Mouse (Mus musculus) liver, embryonic 15.5 days (tissue): Measurements from ENCODE around the gene Bpifa1. TPM values are rescaled to one million over a fixed set of nuclear protein-coding genes. Genes with fewer than 3 reads are reported as not detected.

Experiments used
- ATAC-seq: fragments of 200-750 bp; cut with Nextera tagmentation; 2 replicates; pipeline ENCODE4 v1.8.0; 2017; ENCODE audit warnings: moderate number of reproducible peaks, mild to moderate bottlenecking, moderate library complexity; ENCODE audit not compliant: insufficient read depth
- H3K27ac ChIP-seq: fragments of 300-500 bp; sonication (generic); replicated peaks from 2 replicates; pipeline ENCODE4 v1.5.1; 2015; ENCODE audit warnings: mild to moderate bottlenecking, inconsistent platforms
- H3K27me3 ChIP-seq: fragments of 300-500 bp; sonication (generic); 2 replicates; pipeline ENCODE4 v1.6.1; 2015; ENCODE audit warnings: mild to moderate bottlenecking, inconsistent platforms
- H3K36me3 ChIP-seq: fragments of 300-500 bp; sonication (generic); replicated peaks from 2 replicates; pipeline ENCODE4 v1.6.1; 2015; ENCODE audit warnings: moderate library complexity, mild to moderate bottlenecking, inconsistent platforms
- H3K4me1 ChIP-seq: fragments of 300-500 bp; sonication (generic); replicated peaks from 2 replicates; pipeline ENCODE4 v1.6.1; 2015; ENCODE audit warnings: inconsistent platforms
- H3K4me2 ChIP-seq: fragments of 300-500 bp; sonication (generic); 2 replicates; pipeline ENCODE4 v1.6.1; 2015; ENCODE audit warnings: moderate library complexity, mild to moderate bottlenecking, inconsistent platforms
- H3K4me3 ChIP-seq: fragments of 300-500 bp; sonication (generic); replicated peaks from 2 replicates; pipeline ENCODE4 v1.5.1; 2015; ENCODE audit warnings: mild to moderate bottlenecking, inconsistent platforms
- H3K9ac ChIP-seq: fragments of 300-500 bp; sonication (generic); 2 replicates; pipeline ENCODE4 v1.6.1; 2015; ENCODE audit warnings: moderate library complexity, mild to moderate bottlenecking, inconsistent platforms
- H3K9me3 ChIP-seq: fragments of 300-500 bp; sonication (generic); replicated peaks from 2 replicates; pipeline ENCODE4 v1.6.1; 2016; ENCODE audit warnings: inconsistent platforms
- WGBS: fragments of 180-500 bp; shearing (Covaris S2); methylation state at CpG from one replicate; pipeline ENCODE4 v1.1.7; 2015; ENCODE audit warnings: mixed read lengths; ENCODE audit not compliant: insufficient replicate concordance; 5-methylcytosine and 5-hydroxymethylcytosine counted together
- polyA plus RNA-seq: library from polyadenylated mRNA; unstranded; fragments of >200 nt; fragmentation: Nextera tagmentation; extraction: Ambion mirVana; gene quantifications from 2 replicates; pipeline ENCODE4 v1.2.1, GENCODE M21; 2015

Gene Bpifa1
- not detected in 2 replicates for polyA plus RNA-seq

DNA sequence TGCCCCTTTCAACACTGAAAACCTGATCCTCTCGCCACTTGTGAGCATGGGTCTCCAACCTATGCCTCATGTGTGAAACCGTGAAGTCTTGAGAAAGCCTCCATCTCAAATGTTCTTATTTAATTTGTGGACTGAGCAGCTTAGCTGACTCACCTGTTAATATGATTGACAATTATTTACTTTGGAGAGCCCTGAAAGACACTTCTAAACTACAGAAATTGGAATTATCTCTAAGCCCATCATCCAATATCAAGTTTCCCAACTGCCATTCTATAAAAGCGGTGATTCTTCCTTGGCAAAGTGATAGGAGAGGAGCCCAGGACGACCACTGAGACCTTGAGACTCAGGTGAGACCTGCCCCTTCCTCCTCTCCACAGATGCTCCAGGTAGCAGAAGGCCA lies at the start of gene Bpifa1:
Bpifa1 (plus strand) TSS at position 301 of the 400 bp plus-strand sequence.
- Histone ChIP-seq H3K27ac (no peak within 1 kb of the TSS), H3K4me1 (no peaks in the 10 kb centered on the region), H3K4me3 (no peak within 1 kb of the TSS), H3K9me3 (no peaks in the 10 kb centered on the region), H3K36me3 (no peaks in the 10 kb centered on the region), H3K27me3 (no peaks in the 10 kb centered on the region), H3K9ac (no peak within 1 kb of the TSS), H3K4me2 (no peak within 1 kb of the TSS)
- ATAC-seq = no peak
- WGBS = 54% methylated on average over 4 of the region's 4 CpGs

DNA sequence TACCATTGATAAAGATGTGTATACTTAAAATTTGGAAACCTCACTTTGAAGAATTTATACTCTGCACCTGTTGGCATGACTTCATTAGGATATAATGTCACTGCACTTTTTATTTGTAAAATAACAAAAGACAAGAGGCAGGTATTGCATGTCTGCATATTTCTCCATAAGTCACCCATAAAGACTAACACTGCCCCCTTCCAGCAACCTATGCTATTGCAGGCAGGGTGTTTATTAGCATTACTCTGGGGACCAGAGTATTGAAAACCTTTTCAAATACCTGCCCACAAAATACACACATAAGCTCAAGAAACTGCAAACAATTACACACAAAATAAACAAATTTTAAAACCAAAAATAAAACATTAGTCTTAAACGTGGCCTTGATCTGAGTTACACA lies 44.9 kb upstream of the Bpifa1 start:
- H3K4me3 ChIP-seq = no peak overlapping the region
- H3K27ac ChIP-seq = no peak overlapping the region
- H3K27me3 ChIP-seq = no peaks in the 10 kb centered on the region
- no peak overlapping the region for H3K4me2 ChIP-seq
- no peaks in the 10 kb centered on the region for H3K36me3 ChIP-seq
- H3K4me1 ChIP-seq = no peaks in the 10 kb centered on the region
- ATAC-seq = no peak
- no peak overlapping the region for H3K9ac ChIP-seq
- no peaks in the 10 kb centered on the region for H3K9me3 ChIP-seq
- WGBS = 31% methylated on average over 1 of the region's 1 CpGs

DNA sequence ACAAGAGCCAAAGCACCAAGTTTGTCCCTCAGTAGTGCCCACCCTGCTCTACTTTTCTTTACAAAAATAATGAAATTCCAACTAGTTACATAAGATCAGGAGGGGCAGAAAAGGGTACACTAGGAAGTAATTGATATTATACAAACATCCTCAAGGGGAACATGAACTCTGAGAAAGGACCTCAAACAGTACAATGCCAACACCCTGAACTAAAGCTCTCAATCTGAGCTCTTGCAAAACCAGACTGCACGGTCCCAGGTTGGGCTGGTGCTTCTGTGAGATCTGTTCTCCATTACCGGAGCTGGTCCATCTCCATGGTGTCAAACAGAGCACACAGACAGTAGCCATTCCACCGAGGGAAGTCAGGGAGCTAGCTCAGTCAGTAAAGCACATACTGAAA lies 25.3 kb upstream of the Bpifa1 start:
- no peaks in the 10 kb centered on the region for H3K27me3 ChIP-seq

DNA sequence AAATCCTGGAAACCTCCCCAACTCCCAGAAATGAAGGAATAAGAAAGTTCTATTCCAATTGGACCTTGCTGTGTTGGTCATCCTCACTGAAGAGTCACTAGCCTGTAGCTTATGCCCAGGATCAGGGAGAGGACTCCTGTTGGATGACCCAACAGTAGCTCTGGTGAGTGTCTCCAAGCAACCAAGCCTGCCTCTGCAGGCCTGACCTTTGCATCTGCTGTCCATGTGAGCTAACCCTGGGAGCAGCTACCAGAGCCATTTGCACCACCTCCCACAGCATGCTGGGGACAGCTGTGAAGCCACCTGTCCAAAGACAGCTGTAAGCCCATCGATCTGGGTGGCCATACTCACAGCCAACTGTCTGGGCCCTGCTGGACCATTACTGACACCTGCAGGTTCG lies 12.6 kb upstream of the Bpifa1 start, which contains the start of gene Bpifa3:
Bpifa3 (plus strand) TSS at position 217 of the 400 bp plus-strand sequence.
- Histone ChIP-seq H3K36me3 (no peaks in the 10 kb centered on the region), H3K27me3 (no peaks in the 10 kb centered on the region), H3K4me1 (no peaks in the 10 kb centered on the region), H3K27ac (no peak within 1 kb of the TSS), H3K4me2 (no peak within 1 kb of the TSS), H3K9ac (no peak within 1 kb of the TSS), H3K9me3 (no peaks in the 10 kb centered on the region), H3K4me3 (no peak within 1 kb of the TSS)
- 30% methylated on average over 2 of the region's 2 CpGs for WGBS
- no peak for ATAC-seq

More for the DNA sequence above, 25.3 kb upstream of the Bpifa1 start:
- H3K27ac ChIP-seq = no peak overlapping the region
- no peaks in the 10 kb centered on the region for H3K9me3 ChIP-seq
- ATAC-seq = no peak
- 51% methylated on average over 3 of the region's 3 CpGs for WGBS
- no peak overlapping the region for H3K9ac ChIP-seq
- H3K4me2 ChIP-seq = no peak overlapping the region
- no peaks in the 10 kb centered on the region for H3K36me3 ChIP-seq
- no peaks in the 10 kb centered on the region for H3K4me1 ChIP-seq
- H3K4me3 ChIP-seq = no peak overlapping the region

DNA sequence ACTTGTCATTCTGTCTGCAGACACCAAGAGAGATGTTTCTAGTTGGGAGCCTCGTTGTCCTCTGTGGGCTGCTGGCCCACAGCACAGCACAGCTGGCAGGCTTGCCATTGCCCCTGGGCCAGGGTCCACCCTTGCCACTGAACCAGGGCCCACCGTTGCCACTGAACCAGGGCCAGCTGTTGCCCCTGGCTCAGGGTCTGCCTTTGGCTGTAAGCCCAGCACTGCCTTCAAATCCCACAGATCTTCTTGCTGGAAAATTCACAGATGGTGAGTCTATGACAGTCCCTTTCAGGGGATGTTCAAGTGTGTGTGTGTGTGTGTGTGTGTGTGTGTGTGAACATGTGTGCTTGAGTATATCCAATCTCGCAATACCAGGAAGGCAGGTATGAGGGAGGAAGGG lies 1.1 kb downstream of the Bpifa1 start:
- Histone ChIP-seq H3K27ac (no peak overlapping the region), H3K9me3 (no peaks in the 10 kb centered on the region), H3K4me3 (no peak overlapping the region), H3K27me3 (no peaks in the 10 kb centered on the region), H3K4me1 (no peaks in the 10 kb centered on the region), H3K4me2 (no peak overlapping the region), H3K36me3 (no peaks in the 10 kb centered on the region), H3K9ac (no peak overlapping the region)
- WGBS = 49% methylated on average over 3 of the region's 3 CpGs
- no peak for ATAC-seq

DNA sequence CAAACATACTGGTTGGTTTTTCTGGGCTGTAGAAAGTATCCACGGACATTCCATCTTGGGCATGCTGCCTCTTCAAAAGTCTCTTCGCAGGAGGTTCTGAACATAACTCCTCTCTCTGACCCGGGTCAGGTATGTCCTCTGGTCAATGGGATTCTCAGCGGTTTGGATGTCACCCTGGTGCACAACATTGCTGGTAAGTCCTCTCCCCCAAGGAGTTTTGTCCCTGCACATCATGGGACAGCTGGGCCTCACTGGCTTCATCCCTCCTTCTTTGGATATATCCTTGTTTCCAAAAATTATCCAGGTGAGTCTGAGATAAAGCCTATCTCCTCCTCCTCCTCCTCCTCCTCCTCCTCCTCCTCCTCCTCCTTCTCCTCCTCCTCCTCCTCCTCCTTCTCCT lies 4.8 kb downstream of the Bpifa1 start:
- no peaks in the 10 kb centered on the region for H3K27me3 ChIP-seq
- no peaks in the 10 kb centered on the region for H3K4me1 ChIP-seq
- no peak overlapping the region for H3K4me2 ChIP-seq
- no peaks in the 10 kb centered on the region for H3K9me3 ChIP-seq
- H3K4me3 ChIP-seq = no peak overlapping the region
- ATAC-seq = no peak
- no peaks in the 10 kb centered on the region for H3K36me3 ChIP-seq
- H3K27ac ChIP-seq = no peak overlapping the region
- no peak overlapping the region for H3K9ac ChIP-seq
- WGBS = 60% methylated on average over 4 of the region's 4 CpGs

DNA sequence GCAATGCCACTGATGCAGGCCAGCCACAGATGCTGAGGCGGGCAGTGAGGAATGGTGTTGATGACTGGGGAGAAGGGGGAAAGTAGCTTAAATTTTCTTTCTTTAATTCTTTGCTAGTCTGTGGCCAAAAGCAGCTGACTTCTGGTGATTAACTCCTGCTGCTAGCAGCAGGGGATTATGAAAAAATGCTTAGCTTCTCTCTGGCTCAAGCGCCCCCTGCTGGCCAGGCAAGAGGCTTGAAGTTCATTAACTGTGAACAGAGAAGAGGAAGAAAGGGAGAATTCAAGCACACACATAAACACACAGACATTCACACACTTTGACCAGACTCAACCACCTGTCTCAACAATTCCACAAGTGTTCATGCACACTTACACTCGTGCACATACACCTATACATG lies 15.8 kb downstream of the Bpifa1 start:
- WGBS = 28% methylated on average over 3 of the region's 3 CpGs
- no peaks in the 10 kb centered on the region for H3K27me3 ChIP-seq

DNA sequence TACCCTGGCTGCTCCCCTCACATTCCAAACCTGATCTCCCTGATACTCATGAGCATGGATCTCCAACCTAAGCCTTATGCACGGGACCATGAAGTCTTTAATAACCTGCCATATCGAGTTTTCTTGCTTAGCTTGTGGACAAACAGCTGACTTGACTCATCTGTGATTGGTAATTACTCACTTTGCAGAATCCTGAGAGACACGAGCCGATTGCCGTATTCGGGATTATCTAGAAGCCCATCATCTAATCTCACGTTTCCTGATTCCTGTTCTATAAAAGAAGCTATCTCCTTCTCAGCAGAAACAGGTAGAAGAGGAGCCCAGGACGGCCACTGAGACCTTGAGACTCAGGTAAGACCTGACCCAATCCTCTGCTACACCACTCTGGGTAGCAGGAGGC lies 19.6 kb downstream of the Bpifa1 start, which contains the start of gene Bpifa5:
Bpifa5 (plus strand) TSS at position 301 of the 400 bp plus-strand sequence.
- Histone ChIP-seq H3K4me2 (no peak within 1 kb of the TSS), H3K4me1 (no peaks in the 10 kb centered on the region), H3K27ac (no peak within 1 kb of the TSS), H3K27me3 (no peaks in the 10 kb centered on the region), H3K36me3 (no peaks in the 10 kb centered on the region), H3K9ac (no peak within 1 kb of the TSS), H3K9me3 (no peaks in the 10 kb centered on the region), H3K4me3 (no peak within 1 kb of the TSS)
- ATAC-seq = no peak
- 55% methylated on average over 8 of the region's 8 CpGs for WGBS

More for the DNA sequence above, 15.8 kb downstream of the Bpifa1 start:
- H3K4me3 ChIP-seq = no peak overlapping the region
- H3K9me3 ChIP-seq = no peaks in the 10 kb centered on the region
- H3K27ac ChIP-seq = no peak overlapping the region
- H3K4me1 ChIP-seq = no peaks in the 10 kb centered on the region
- no peak overlapping the region for H3K4me2 ChIP-seq
- H3K9ac ChIP-seq = no peak overlapping the region
- H3K36me3 ChIP-seq = no peaks in the 10 kb centered on the region
- no peak for ATAC-seq

DNA sequence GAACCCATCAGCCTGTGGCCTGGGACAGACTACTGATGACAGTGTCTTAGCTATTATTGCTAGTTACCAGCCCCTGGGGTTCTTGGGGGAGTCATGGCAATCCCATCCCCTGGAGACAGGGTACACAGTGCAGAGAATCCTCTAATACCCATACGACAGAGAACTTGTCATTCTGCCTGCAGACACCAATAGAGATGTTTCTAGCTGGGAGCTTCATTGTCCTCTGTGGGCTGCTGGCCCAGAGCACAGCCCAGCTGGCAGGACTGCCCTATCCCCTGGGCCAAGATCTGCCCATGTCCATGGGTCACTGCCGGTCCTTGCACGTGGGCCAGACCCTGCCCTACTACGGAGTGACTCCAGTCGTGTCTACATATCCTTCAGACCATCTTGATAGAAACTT lies 20.6 kb downstream of the Bpifa1 start:
- Histone ChIP-seq H3K36me3 (no peaks in the 10 kb centered on the region), H3K4me2 (no peak overlapping the region), H3K27me3 (no peaks in the 10 kb centered on the region), H3K27ac (no peak overlapping the region), H3K4me3 (no peak overlapping the region), H3K4me1 (no peaks in the 10 kb centered on the region), H3K9me3 (no peaks in the 10 kb centered on the region), H3K9ac (no peak overlapping the region)
- ATAC-seq = no peak
- 68% methylated on average over 5 of the region's 5 CpGs for WGBS

DNA sequence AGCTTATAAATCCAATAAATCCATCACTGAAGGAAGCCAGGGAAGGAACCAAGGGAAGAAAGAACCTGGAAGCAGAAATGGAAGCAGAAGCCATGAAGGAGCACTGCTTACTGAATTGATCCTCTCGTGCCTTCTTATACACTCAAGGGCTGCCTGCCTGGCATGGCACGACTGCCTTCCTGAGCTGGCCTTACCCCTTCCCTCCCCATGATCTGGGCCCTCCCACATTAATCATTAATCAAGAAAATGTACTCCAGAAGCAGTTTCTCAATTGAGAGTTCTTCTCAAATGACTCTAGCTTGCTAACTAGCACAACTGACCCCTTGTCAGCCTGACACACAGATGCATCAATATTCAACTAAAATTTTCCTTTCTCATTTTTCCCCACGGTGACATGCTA lies 26.5 kb downstream of the Bpifa1 start:
- Histone ChIP-seq H3K27me3 (no peaks in the 10 kb centered on the region), H3K4me1 (no peaks in the 10 kb centered on the region), H3K9me3 (no peaks in the 10 kb centered on the region), H3K36me3 (no peaks in the 10 kb centered on the region), H3K4me3 (no peak overlapping the region), H3K27ac (no peak overlapping the region), H3K9ac (no peak overlapping the region), H3K4me2 (no peak overlapping the region)
- no peak for ATAC-seq
- WGBS = 39% methylated on average over 3 of the region's 3 CpGs

DNA sequence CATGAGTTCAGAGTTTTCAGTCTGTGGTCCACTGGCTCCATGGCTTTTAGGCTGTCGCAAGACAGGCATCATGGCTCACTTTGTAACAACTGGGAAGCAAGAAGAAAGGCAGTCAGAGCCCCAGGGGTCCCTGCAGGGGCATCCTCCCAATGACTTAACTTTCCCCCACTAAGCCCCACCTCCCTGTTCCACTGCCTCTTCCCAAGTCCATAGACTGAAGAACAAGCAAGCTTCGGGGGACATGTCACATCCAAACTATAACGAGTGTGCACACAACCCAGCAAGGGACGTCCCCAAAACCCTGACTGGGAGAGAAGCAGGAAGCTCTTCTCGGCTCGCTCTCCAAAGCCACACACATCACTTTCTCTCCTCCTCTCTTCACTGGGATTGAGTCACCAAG lies 28.9 kb downstream of the Bpifa1 start:
- WGBS = 58% methylated on average over 6 of the region's 6 CpGs
- no peak for ATAC-seq

DNA sequence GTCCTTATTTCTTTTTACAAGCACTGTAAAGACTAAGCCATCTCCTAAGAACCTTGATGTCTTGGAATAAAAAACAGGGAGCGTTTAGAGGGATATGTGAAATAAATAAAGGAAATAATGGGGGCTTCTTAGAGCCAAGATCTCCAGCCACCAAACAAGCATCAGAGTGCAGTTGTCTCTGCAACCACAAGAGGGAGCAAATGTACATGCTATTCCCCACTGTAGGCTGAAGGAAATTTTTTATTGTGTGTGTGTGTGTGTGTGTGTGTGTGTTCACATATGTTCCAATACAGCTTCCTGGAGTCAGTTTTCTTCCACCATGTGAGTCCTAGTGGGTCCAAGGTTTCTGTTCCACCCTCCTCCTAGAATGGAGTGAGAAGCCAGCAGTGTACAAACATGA lies 30.6 kb downstream of the Bpifa1 start:
- no peaks in the 10 kb centered on the region for H3K27me3 ChIP-seq
- 14% methylated on average over 1 of the region's 1 CpGs for WGBS
- no peak overlapping the region for H3K27ac ChIP-seq
- H3K4me2 ChIP-seq = no peak overlapping the region
- no peak overlapping the region for H3K4me3 ChIP-seq
- H3K9me3 ChIP-seq = no peaks in the 10 kb centered on the region
- H3K36me3 ChIP-seq = no peaks in the 10 kb centered on the region
- no peak overlapping the region for H3K9ac ChIP-seq
- ATAC-seq = no peak
- H3K4me1 ChIP-seq = no peaks in the 10 kb centered on the region

More for the DNA sequence above, 28.9 kb downstream of the Bpifa1 start:
- Histone ChIP-seq H3K9ac (no peak overlapping the region), H3K4me3 (no peak overlapping the region), H3K9me3 (no peaks in the 10 kb centered on the region), H3K4me2 (no peak overlapping the region), H3K27me3 (no peaks in the 10 kb centered on the region), H3K36me3 (no peaks in the 10 kb centered on the region), H3K27ac (no peak overlapping the region), H3K4me1 (no peaks in the 10 kb centered on the region)
